Mouse (Mus musculus): ENCODE measurements at regions not wholly inside any gene's neighbourhood (a gene's known extent, or its start where the extent isn't known, plus 50 kb on each side); places are given as distances from the start of the nearest gene placed in this dataset.

DNA sequence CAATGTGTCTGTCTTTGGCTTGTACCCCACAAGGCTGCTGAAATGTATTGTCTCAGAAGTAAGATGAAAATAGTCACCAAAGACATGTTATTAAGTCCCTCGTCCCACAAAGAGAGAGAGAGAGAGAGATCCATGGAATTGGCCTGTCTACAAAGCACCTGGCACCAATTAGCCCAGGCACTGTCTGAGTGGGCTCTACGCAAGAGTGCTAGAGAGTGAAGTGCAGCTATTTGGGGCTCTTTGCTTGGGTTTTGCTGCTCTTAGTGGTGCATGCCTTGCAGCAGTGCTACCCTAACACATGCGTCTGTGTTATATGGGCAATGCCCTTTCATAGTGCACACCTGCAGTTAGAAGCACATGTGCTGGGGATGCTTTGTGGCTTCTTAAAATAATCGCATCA lies 185.4 kb upstream of the Sfrp2 start:
- TF ChIP-seq POLR2A (IDR thresholded peaks at IDR 0.05; ENCODE audit: borderline replicate concordance, extremely low read depth, insufficient read depth, insufficient read length), result no peak
- H3K9ac ChIP-seq (ENCODE audit: low read depth, low read length, severe bottlenecking), result no peak overlapping the region
- WGBS, result 36% methylated on average over 4 of the region's 4 CpGs
- H3K36me3 ChIP-seq (ENCODE audit: control insufficient read depth, insufficient read depth, low read length), result no peaks in the 10 kb centered on the region
- no peaks in the 10 kb centered on the region for H3K9me3 ChIP-seq (ENCODE audit: control insufficient read depth, low read length)
- DNase-seq (ENCODE audit: low spot score) (no peak), ATAC-seq (ENCODE audit: low FRiP score, low read depth) (no peak)
- no peaks in the 10 kb centered on the region for H3K27me3 ChIP-seq (ENCODE audit: control insufficient read depth, insufficient read depth, low read length)
- H3K4me3 ChIP-seq (replicated peaks; ENCODE audit: low read length), result no peak overlapping the region
- H3K27ac ChIP-seq (replicated peaks; ENCODE audit: low read depth, low read length), result no peak overlapping the region
- no peak overlapping the region for H3K4me2 ChIP-seq (replicated peaks; ENCODE audit: low read depth, low read length, severe bottlenecking)
- no peaks in the 10 kb centered on the region; the same call in 1 of the 2 replicates for H3K4me1 ChIP-seq (ENCODE audit: control insufficient read depth, insufficient read depth, low read length)

DNA sequence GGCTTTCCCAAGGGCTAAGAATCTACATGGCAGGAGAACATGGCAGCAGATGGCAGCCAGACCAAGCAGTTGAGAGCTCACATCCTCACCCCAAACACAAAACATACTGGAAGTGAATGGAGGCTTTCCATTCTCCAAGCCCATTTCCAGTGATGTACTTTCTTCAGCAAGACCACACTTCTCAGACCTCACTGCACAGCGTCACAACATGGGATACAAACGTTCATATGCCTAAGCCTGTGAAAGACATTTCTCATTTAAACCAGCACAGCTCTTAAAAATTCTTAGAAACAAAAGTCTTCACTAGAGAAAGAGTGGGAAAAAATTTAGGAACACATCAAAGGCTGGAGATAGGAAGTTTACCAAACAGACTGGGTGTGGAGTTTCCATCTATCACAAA lies 183.9 kb upstream of the Sfrp2 start:
- no peak overlapping the region for H3K4me2 ChIP-seq (replicated peaks; ENCODE audit: low read depth, low read length, severe bottlenecking)
- no peak for ATAC-seq (ENCODE audit: low FRiP score, low read depth)
- no peak overlapping the region for H3K27ac ChIP-seq (replicated peaks; ENCODE audit: low read depth, low read length)
- H3K9ac ChIP-seq (ENCODE audit: low read depth, low read length, severe bottlenecking), result no peak overlapping the region
- no peak for DNase-seq (ENCODE audit: low spot score)
- H3K9me3 ChIP-seq (ENCODE audit: control insufficient read depth, low read length), result no peaks in the 10 kb centered on the region
- no peaks in the 10 kb centered on the region for H3K27me3 ChIP-seq (ENCODE audit: control insufficient read depth, insufficient read depth, low read length)
- H3K4me1 ChIP-seq (ENCODE audit: control insufficient read depth, insufficient read depth, low read length), result no peaks in the 10 kb centered on the region; the same call in 1 of the 2 replicates
- 80% methylated on average over 2 of the region's 2 CpGs for WGBS
- no peaks in the 10 kb centered on the region for H3K36me3 ChIP-seq (ENCODE audit: control insufficient read depth, insufficient read depth, low read length)
- no peak for TF ChIP-seq POLR2A (IDR thresholded peaks at IDR 0.05; ENCODE audit: borderline replicate concordance, extremely low read depth, insufficient read depth, insufficient read length)
- no peak overlapping the region for H3K4me3 ChIP-seq (replicated peaks; ENCODE audit: low read length)

- no peaks in the 10 kb centered on the region for H3K9me3 ChIP-seq (ENCODE audit: control insufficient read depth, low read length)
- H3K4me1 ChIP-seq (ENCODE audit: control insufficient read depth, insufficient read depth, low read length), result no peaks in the 10 kb centered on the region; the same call in 1 of the 2 replicates
- no peaks in the 10 kb centered on the region for H3K36me3 ChIP-seq (ENCODE audit: control insufficient read depth, insufficient read depth, low read length)
- WGBS, result 78% methylated on average over 8 of the region's 8 CpGs
- H3K27ac ChIP-seq (replicated peaks; ENCODE audit: low read depth, low read length), result no peak overlapping the region
- TF ChIP-seq POLR2A (IDR thresholded peaks at IDR 0.05; ENCODE audit: borderline replicate concordance, extremely low read depth, insufficient read depth, insufficient read length), result no peak
- ATAC-seq (ENCODE audit: low FRiP score, low read depth) (no peak), DNase-seq (ENCODE audit: low spot score) (no peak)
- no peak overlapping the region for H3K9ac ChIP-seq (ENCODE audit: low read depth, low read length, severe bottlenecking)
- H3K4me2 ChIP-seq (replicated peaks; ENCODE audit: low read depth, low read length, severe bottlenecking), result no peak overlapping the region
- no peak overlapping the region for H3K4me3 ChIP-seq (replicated peaks; ENCODE audit: low read length)
- no peaks in the 10 kb centered on the region for H3K27me3 ChIP-seq (ENCODE audit: control insufficient read depth, insufficient read depth, low read length)
Observed at GRCm38 (mm10) chr3:83583071-83583672, 182.9 kb upstream of the Sfrp2 start.

DNA sequence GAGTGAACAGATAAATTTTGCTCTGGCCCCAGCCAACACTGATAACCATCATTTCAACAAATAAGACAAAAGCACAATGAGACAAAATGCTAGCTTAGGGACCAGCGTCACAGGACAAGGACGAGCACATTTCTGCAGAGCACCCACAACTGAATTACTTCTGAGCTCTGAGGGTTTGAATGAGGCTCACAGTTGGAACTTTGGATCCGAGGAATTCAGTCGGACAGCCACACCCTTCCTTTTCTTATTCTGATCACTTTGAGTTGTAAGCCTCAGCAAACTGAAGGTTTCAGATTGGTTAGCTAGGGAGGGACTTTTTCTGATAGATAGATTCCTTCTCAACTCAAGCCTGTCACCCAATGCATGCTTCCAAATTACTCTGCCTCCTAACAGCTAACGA lies 180.0 kb upstream of the Sfrp2 start:
- no peaks in the 10 kb centered on the region for H3K9me3 ChIP-seq (ENCODE audit: control insufficient read depth, low read length)
- H3K36me3 ChIP-seq (ENCODE audit: control insufficient read depth, insufficient read depth, low read length), result no peaks in the 10 kb centered on the region
- no peak overlapping the region for H3K27ac ChIP-seq (replicated peaks; ENCODE audit: low read depth, low read length)
- DNase-seq (ENCODE audit: low spot score), result no peak
- peaks cover 5% of the 10 kb centered on the region; the same call in 1 of the 2 replicates for H3K4me1 ChIP-seq (ENCODE audit: control insufficient read depth, insufficient read depth, low read length)
- H3K27me3 ChIP-seq (ENCODE audit: control insufficient read depth, insufficient read depth, low read length), result no peaks in the 10 kb centered on the region
- 94% methylated on average over 5 of the region's 5 CpGs for whole genome bisulfite sequencing
- TF ChIP-seq POLR2A (IDR thresholded peaks at IDR 0.05; ENCODE audit: borderline replicate concordance, extremely low read depth, insufficient read depth, insufficient read length), result no peak
- ATAC-seq (ENCODE audit: low FRiP score, low read depth), result no peak
- H3K4me2 ChIP-seq (replicated peaks; ENCODE audit: low read depth, low read length, severe bottlenecking), result no peak overlapping the region
- H3K4me3 ChIP-seq (replicated peaks; ENCODE audit: low read length), result no peak overlapping the region
- no peak overlapping the region for H3K9ac ChIP-seq (ENCODE audit: low read depth, low read length, severe bottlenecking)

DNA sequence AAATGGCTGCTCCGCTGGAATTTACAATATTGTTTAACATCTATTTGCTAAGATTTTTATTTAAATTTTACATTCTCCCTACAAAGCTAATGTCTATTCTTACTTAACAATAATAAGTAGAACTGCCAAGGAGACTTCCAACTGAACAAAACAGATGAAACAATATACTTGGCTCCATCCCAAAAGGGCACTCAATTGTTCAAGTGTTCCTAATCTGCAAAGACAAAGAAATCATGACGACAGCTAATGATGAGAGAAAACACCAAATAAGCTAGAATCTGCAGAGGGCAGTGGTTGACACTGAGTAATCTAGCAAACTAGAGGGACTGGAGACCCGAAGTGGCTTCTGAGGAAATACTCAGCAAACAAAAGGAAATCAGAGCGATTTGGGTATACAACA lies 179.6 kb upstream of the Sfrp2 start:
- TF ChIP-seq POLR2A (IDR thresholded peaks at IDR 0.05; ENCODE audit: borderline replicate concordance, extremely low read depth, insufficient read depth, insufficient read length), result no peak
- WGBS, result 85% methylated on average over 4 of the region's 4 CpGs
- ATAC-seq (ENCODE audit: low FRiP score, low read depth) (no peak), DNase-seq (ENCODE audit: low spot score) (no peak)
- H3K9ac ChIP-seq (ENCODE audit: low read depth, low read length, severe bottlenecking), result no peak overlapping the region
- no peak overlapping the region for H3K4me3 ChIP-seq (replicated peaks; ENCODE audit: low read length)
- H3K27ac ChIP-seq (replicated peaks; ENCODE audit: low read depth, low read length), result no peak overlapping the region
- H3K4me1 ChIP-seq (ENCODE audit: control insufficient read depth, insufficient read depth, low read length), result 0 out of 2 replicates have a peak, but pooled peaks cover 5% of the 10 kb centered on the region
- no peaks in the 10 kb centered on the region for H3K36me3 ChIP-seq (ENCODE audit: control insufficient read depth, insufficient read depth, low read length)
- H3K4me2 ChIP-seq (replicated peaks; ENCODE audit: low read depth, low read length, severe bottlenecking), result no peak overlapping the region
- H3K9me3 ChIP-seq (ENCODE audit: control insufficient read depth, low read length), result no peaks in the 10 kb centered on the region
- H3K27me3 ChIP-seq (ENCODE audit: control insufficient read depth, insufficient read depth, low read length), result no peaks in the 10 kb centered on the region

All from limb, embryonic 14.5 days (tissue).